Mouse (Mus musculus) G1E (cell line): ENCODE measurements at regions not wholly inside any gene's neighbourhood (a gene's known extent, or its start where the extent isn't known, plus 50 kb on each side); places are given as distances from the start of the nearest gene placed in this dataset.

Experiments
- CTCF ChIP-seq: IDR thresholded peaks from 2 replicates; pipeline ENCODE4 v1.5.1; 2012; ENCODE audit warnings: low read depth, low read length, inconsistent platforms, mixed read lengths
- GATA1 ChIP-seq: IDR thresholded peaks from 2 replicates; pipeline ENCODE4 v1.6.1; 2012; ENCODE audit warnings: borderline replicate concordance, low read length, inconsistent platforms, mixed read lengths
- GATA2 ChIP-seq: IDR thresholded peaks from 2 replicates; pipeline ENCODE4 v1.6.1; 2012; ENCODE audit warnings: low read depth, low read length, inconsistent platforms, borderline replicate concordance
- POLR2AphosphoS5 ChIP-seq: IDR thresholded peaks from 2 replicates; pipeline ENCODE4 v1.6.1; 2012; ENCODE audit warnings: low read depth, low read length, inconsistent platforms; ENCODE audit not compliant: insufficient replicate concordance
- TAL1 ChIP-seq: conservative IDR thresholded peaks from 2 replicates; pipeline ENCODE4 v1.6.1; 2012; ENCODE audit warnings: low read depth, low read length, inconsistent platforms, mixed read lengths

GRCm38 (mm10) chr3:57923061-57923460 lies 75.2 kb upstream of the Pfn2 start:
- TF ChIP-seq CTCF (no peak), GATA1 (no peak), POLR2AphosphoS5 (no peak), TAL1 (no peak), GATA2 (no peak)
